Mouse (Mus musculus) thymus, postnatal 14 days (tissue): ENCODE results near the gene Ptpn18.

Source experiments
- DNase-seq: peaks from one replicate; pipeline ENCODE4 v3.0.0; 2021

The Ptpn18 gene

GRCm38 (mm10) chr1:34518259-34518658 is 58.7 kb downstream of the Ptpn18 start:
- DNase-seq, result peak; percentile 16

- DNase-seq, result no peak
Measured at GRCm38 (mm10) chr1:34522205-34522849, 62.8 kb downstream of the Ptpn18 start.

- DNase-seq, result no peak
Measured at GRCm38 (mm10) chr1:34522850-34523244, 63.3 kb downstream of the Ptpn18 start.

- DNase-seq, result no peak
Measured at GRCm38 (mm10) chr1:34523647-34524046, 64.1 kb downstream of the Ptpn18 start.
